Mouse (Mus musculus): ENCODE measurements around the gene Mecom. TPM values are rescaled to one million over a fixed set of nuclear protein-coding genes. Genes with fewer than 3 reads are reported as not detected.
"Not testable (repeated sequence)": the region's sequence is repeated elsewhere in the genome, so short reads cannot be mapped to it uniquely, and the experiment has no call there.

Mecom gene
- total RNA-seq, 4 experiments from 2014 or later = 3.4 to 6.2 (median 5.2) TPM

- DNase-seq (ENCODE audit: low spot score in 2 of 2) = no peak
These were observed 293.4 kb downstream of the Mecom start for GRCm38 (mm10) chr3:30254451-30254850.

GRCm38 (mm10) chr3:30253714-30254113 lies 294.1 kb downstream of the Mecom start:
- no peak for DNase-seq (ENCODE audit: low spot score in 2 of 2)

GRCm38 (mm10) chr3:30248656-30249384 lies 299.0 kb downstream of the Mecom start:
- DNase-seq (ENCODE audit: low spot score in 2 of 2) = no peak

GRCm38 (mm10) chr3:30247256-30247655 lies 300.6 kb downstream of the Mecom start:
- no peak for DNase-seq (ENCODE audit: low spot score in 2 of 2)

DNA sequence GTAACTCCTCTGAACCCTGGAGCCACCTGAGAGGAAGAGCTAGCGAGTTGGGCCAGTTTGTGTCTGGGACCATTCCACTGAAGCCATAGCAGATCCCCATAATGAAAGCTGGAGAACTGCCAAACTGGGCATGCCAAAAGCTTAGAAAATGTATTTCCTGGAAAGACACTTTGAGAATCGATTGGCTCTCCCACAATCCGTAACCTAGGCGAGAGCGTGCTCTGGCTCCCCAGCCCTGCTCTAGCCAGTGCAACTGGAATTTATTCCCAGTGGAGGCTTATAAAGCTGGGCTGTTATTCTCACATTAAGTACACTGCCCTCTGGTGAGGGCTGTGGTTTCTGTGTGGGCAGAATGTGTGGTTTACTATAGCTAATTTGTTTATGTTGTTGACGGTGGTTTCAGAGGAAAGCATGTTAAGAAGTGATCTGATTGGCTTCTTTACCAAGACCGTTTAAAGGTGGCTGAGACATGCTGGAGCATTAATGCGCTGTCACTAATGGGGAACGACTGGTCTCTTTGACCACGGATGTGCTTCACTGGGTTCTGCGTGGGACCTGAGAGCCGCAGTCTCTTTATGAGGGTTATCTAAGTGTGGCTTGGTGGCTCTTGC lies 301.3 kb downstream of the Mecom start:
- DNase-seq (ENCODE audit: low spot score in 2 of 2) = no peak

GRCm38 (mm10) chr3:30245950-30246349 lies 301.9 kb downstream of the Mecom start:
- DNase-seq (ENCODE audit: low spot score in 2 of 2) = no peak

DNA sequence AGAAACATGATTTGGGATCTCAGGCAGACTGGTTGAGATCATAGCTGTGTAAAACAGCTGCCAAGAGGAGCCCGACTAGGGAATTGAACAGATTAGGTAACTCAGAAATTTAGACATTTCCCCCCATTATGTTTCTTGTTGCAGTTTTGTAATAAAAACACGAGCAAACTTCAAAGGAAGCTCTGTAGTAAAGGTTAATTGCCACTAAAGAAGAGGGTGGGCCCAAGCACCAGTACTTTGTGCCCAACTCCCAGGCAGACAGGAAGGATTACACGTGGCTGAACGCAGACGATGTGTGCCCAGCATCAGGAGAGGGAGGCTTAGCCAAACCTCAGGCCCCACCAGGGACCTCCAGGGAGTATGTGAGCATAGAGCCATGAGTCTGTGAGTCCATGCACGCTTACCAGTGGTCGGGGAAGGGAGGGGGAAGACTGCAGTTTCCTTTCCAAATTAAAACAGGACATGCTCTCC lies 303.4 kb downstream of the Mecom start:
- DNase-seq (ENCODE audit: low spot score in 2 of 2) = no peak

- DNase-seq (ENCODE audit: low spot score in 2 of 2) = no peak
These were observed 304.0 kb downstream of the Mecom start for GRCm38 (mm10) chr3:30243776-30244275.

DNA sequence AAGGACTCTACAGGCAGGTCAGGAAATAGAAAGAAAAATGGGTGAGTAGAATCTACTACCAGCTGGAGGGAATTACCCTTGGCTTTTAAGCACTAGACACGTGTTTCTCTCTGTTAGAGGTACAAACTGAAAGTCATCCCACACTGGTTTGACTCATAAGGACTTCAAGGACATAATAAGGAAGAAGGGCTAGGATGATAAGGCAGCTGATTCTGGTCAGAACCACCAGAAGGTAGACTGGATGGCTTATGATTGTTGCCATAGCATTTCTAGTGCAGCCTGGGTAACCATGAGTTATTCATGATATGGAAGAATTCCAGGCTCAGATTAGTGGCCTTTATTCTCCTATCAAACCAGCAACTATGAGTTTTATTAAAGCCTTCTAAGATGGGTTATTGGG lies 308.4 kb downstream of the Mecom start:
- DNase-seq (ENCODE audit: low spot score in 2 of 2) = no peak

DNA sequence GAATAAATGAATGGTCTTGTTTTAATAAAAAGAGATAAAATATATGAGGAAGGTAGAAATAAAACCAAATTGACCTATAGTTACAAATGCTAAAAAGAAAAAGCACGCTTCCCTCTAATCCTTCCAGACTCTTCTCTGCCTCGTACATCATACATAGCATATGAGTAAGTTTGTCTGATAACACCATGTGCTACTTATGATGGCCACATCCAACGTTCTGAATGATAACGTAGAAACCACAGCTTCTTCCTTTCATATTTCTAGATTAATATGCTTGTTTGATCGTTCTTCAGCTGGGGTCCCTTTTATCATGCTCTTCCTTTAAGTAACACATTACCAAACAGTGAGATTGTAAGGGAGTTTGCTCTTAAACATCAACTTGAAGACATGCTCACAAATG lies 310.3 kb downstream of the Mecom start:
- DNase-seq (ENCODE audit: low spot score in 2 of 2) = no peak

DNA sequence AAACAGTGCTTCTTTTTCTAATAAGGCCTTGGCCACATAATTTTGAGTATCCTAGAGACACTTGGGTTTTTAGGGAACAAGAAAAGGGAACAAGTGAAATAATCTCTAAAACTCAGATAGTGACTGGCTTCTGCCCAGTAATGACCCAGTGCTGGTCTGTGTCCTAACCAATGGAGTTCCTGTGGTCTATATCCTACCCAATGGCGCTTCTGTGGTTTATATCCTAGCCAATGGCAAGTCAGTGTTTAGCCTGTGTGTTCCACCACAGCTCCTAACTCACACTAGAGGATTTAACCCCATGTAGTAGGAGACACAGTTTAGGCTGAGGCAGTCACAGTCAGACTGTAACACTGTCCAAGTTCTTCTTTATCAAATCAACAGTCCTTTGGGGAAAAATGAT lies 313.8 kb downstream of the Mecom start:
- no peak for DNase-seq (ENCODE audit: low spot score in 2 of 2)

- DNase-seq (ENCODE audit: low spot score in 2 of 2) = no peak
These were observed 319.7 kb downstream of the Mecom start for GRCm38 (mm10) chr3:30227964-30228670.

DNA sequence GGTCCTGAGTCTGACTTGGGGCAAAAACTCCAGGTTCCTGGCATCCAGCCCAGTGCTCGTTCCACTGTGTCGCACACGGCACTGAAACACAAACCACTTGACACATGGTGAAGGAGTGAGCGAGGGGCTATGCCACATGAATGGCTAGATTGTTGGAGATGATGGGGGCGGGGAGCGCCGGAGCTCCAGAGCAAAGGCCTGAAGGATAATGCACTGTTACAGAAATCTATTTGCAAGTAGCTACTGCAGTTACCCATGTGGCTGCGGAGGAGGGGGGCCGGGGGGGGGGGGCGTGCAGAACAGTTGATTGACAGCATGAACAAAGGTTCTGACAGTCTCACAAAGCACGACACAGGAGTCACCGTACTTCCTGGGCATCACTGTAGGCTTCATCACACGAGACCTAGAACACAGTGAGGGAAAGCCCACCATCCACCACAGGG lies 320.9 kb downstream of the Mecom start:
- DNase-seq (ENCODE audit: low spot score in 2 of 2) = no peak

- not testable (repeated sequence) for DNase-seq (ENCODE audit: low spot score in 2 of 2)
These were observed 322.6 kb downstream of the Mecom start for GRCm38 (mm10) chr3:30225200-30225599.

- DNase-seq (ENCODE audit: low spot score in 2 of 2) = no peak
These were observed 327.0 kb downstream of the Mecom start for GRCm38 (mm10) chr3:30220701-30221412.

DNA sequence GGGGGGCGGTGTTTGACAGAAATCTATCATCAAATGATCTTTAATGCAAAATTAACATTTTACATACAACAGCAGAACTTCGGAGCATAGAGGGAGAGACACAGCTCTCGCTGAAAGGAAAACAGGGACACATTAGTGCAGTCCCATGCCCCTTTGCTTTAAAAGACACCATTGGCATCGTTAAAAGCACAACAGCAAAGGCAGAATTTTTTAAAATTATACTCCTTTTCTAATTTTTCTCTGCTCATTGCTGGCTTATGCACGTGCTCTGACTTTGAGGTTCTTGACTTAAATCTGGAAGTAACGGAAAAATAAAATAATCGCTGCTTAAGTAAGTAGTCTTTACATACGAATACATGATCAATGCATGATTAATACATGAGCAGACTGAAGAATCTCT lies 327.9 kb downstream of the Mecom start:
- no peak for DNase-seq (ENCODE audit: low spot score in 2 of 2)

GRCm38 (mm10) chr3:30219190-30219884 lies 328.5 kb downstream of the Mecom start:
- no peak for DNase-seq (ENCODE audit: low spot score in 2 of 2)

- DNase-seq (ENCODE audit: low spot score in 2 of 2) = no peak
These were observed 333.2 kb downstream of the Mecom start for GRCm38 (mm10) chr3:30214607-30215006.

- no peak for DNase-seq (ENCODE audit: low spot score in 2 of 2)
These were observed 334.2 kb downstream of the Mecom start for GRCm38 (mm10) chr3:30213540-30214170.

- no peak for DNase-seq (ENCODE audit: low spot score in 2 of 2)
These were observed 335.0 kb downstream of the Mecom start for GRCm38 (mm10) chr3:30212802-30213201.
